Mouse (Mus musculus) ES-Bruce4 (cell line): ENCODE data around the gene Uqcc1. TPM values are rescaled to one million over a fixed set of nuclear protein-coding genes. Genes with fewer than 3 reads are reported as not detected.

Experiments
- H3K27ac ChIP-seq: 2 replicates; pipeline ENCODE4 v1.5.1; 2012; ENCODE audit warnings: low read length, inconsistent platforms; ENCODE audit not compliant: insufficient read depth
- H3K27me3 ChIP-seq: 2 replicates; pipeline ENCODE4 v1.6.1; 2012; ENCODE audit warnings: mild to moderate bottlenecking, low read length, inconsistent platforms; ENCODE audit not compliant: control insufficient read depth, poor library complexity, insufficient read depth, severe bottlenecking
- H3K36me3 ChIP-seq: 2 replicates; pipeline ENCODE4 v1.6.1; 2012; ENCODE audit warnings: inconsistent platforms, mild to moderate bottlenecking, low read length, moderate library complexity; ENCODE audit not compliant: control insufficient read depth, poor library complexity, insufficient read depth, severe bottlenecking
- H3K4me1 ChIP-seq: one replicate; pipeline ENCODE4 v1.8.1; 2011; ENCODE audit warnings: low read length; ENCODE audit not compliant: control insufficient read depth, insufficient read depth
- H3K4me3 ChIP-seq: 2 replicates; pipeline ENCODE4 v1.5.1; 2011; ENCODE audit warnings: low read depth, mild to moderate bottlenecking, low read length
- H3K9ac ChIP-seq: 2 replicates; pipeline ENCODE4 v1.6.1; 2012; ENCODE audit warnings: low read depth, mild to moderate bottlenecking, inconsistent platforms; ENCODE audit not compliant: poor library complexity, severe bottlenecking
- H3K9me3 ChIP-seq: replicated peaks from 2 replicates; pipeline ENCODE4 v1.6.1; 2012; ENCODE audit warnings: mild to moderate bottlenecking, low read length, inconsistent platforms; ENCODE audit not compliant: control insufficient read depth, poor library complexity, insufficient read depth, severe bottlenecking
- CTCF ChIP-seq: IDR thresholded peaks from one replicate; pipeline ENCODE4 v1.8.1; 2011; ENCODE audit warnings: low read depth, low read length
- EP300 ChIP-seq: IDR thresholded peaks from 2 replicates; pipeline ENCODE4 v1.6.1; 2011; ENCODE audit warnings: low read depth, low read length; ENCODE audit not compliant: insufficient read depth
- POLR2A ChIP-seq: IDR thresholded peaks from one replicate; pipeline ENCODE4 v1.8.1; 2011; ENCODE audit warnings: low read length; ENCODE audit not compliant: insufficient read depth
- polyA plus RNA-seq: library from polyadenylated mRNA; stranded (reverse); fragments of >200 nt; gene quantifications from 2 replicates; pipeline ENCODE4 v1.2.4, GENCODE M21; 2011; ENCODE audit warnings: low read depth; ENCODE audit not compliant: missing spikeins, insufficient read depth, insufficient read length

The Uqcc1 gene
- polyA plus RNA-seq, result 65.2 and 71.2 TPM in 2 replicates

DNA sequence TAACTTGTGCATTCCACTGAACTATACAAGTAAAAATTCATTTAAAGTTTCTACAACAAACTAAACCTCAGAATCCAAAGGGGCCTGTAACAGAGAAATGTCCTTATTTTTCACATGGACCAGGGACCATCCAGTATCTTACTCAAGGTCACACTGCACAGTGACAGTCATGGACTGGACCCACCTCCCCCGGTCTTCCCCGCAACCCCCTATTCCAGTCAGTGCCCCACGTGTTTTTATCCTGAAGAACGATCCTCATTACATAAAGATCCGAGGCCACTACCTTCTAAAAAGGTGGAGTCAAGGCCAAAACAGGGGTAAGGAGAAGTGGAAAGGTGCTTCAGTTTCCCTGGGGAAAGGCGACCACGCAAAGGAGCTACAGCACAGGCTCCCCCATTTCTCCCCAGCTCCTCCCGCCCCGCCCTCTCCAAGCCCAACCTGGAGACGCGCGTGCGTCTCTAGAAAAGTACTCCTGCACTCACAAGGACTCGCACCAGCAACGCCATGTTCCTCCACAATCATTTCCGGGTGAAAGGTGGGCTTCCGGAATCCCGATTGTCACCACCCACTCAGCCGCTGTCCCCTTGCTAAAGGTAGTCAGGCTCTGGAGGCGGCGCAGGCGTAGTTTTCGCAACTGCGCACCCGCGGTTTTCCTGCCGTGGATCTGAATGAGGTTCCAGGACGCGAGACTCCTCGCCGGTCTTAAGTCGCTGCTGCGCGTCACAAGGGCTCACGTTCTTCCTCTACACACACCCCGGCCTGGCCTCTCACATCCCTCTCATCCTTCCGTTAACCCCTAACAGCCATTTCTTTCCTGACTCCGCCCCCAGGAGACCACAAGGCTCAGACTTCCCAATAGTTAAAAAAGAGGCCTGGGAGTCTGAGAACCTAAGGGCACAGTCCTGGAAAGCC, at the start of gene Uqcc1:
TSS of gene Uqcc1 (minus strand) at position 780 of the 912 bp plus-strand sequence.
- TF ChIP-seq EP300 (peak; percentile 4; the same call in 1 of the 2 replicates), CTCF (no peak), POLR2A (peak; percentile 41)
- Histone ChIP-seq H3K9me3 (no peaks in the 10 kb centered on the region), H3K27ac (peak within 1 kb of the TSS; percentile 56), H3K27me3 (no peaks in the 10 kb centered on the region), H3K4me3 (peak within 1 kb of the TSS; percentile 87), H3K36me3 (no peaks in the 10 kb centered on the region), H3K9ac (peak within 1 kb of the TSS; percentile 71), H3K4me1 (no peaks in the 10 kb centered on the region)

DNA sequence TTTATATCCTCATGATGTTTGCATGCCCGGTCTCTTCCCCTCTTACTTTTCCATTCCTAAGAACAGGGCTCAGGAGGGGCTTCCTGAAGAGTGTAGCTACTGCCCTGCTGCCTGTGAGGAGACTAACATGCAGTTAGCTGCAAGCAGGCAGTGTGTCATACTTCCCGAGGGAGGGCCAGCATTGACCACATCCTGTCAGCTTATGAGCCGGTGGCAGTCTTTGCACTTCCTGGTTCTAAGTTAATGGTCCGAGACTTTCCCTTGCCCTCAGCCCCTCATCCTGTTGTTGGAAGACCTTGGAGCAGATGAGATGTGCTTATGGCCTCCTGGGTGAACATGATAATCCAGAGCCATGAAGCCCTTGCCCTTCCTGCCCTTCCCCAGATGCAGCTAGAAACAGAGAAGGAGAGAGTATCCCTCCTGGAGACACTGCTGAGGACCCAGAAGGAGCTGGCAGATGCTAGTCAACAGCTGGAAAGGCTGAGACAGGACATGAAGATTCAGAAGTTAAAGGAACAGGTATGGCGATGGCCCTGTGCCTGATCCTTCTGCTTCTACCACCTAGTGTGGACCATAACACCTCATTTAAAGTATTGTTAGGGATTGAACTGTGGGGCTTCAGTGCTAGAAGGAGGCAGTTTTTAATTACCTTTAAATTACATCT, 49.4 kb upstream of the Uqcc1 start:
- H3K27ac ChIP-seq, result no peak overlapping the region
- no peak overlapping the region for H3K4me3 ChIP-seq
- no peak for TF ChIP-seq CTCF
- no peak for TF ChIP-seq POLR2A
- no peak for TF ChIP-seq EP300
- H3K36me3 ChIP-seq, result peaks cover 49% of the 10 kb centered on the region
- no peaks in the 10 kb centered on the region for H3K27me3 ChIP-seq
- no peaks in the 10 kb centered on the region for H3K4me1 ChIP-seq
- no peak overlapping the region for H3K9ac ChIP-seq
- H3K9me3 ChIP-seq, result no peaks in the 10 kb centered on the region

DNA sequence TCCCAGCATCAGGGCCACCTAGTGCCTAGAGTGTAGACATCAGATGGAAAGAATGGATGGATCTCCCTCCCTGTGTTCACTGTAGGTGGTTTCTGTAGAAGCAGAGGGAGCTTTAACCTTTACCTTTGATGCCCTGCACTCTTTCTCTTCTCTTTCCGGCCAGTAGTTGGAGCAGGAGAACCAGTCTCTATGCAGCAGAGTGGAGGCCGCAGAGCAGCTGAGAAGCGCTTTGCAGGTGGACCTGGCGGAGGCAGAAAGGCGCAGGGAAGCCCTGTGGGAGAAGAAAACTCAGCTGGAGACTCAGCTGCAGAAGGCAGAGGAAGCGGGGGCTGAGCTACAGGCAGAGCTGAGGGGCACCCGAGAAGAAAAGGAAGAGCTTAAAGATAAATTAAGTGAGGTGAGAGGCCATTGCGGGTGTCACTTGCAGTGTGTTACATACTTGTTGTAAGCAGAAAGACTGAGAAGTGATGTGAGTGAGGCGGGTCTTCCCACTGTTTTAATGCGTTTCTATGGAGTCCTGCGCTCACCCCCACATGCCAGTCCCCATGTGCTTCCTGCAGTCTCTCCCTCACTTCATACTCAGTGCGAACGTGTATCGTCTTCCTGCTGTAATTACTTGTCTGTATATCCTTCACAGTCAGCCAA, 44.1 kb upstream of the Uqcc1 start:
- Histone ChIP-seq H3K36me3 (peaks cover 50% of the 10 kb centered on the region), H3K27ac (no peak overlapping the region), H3K4me1 (no peaks in the 10 kb centered on the region), H3K27me3 (no peaks in the 10 kb centered on the region), H3K4me3 (no peak overlapping the region), H3K9me3 (no peaks in the 10 kb centered on the region), H3K9ac (no peak overlapping the region)
- TF ChIP-seq CTCF (no peak), POLR2A (no peak), EP300 (no peak)

DNA sequence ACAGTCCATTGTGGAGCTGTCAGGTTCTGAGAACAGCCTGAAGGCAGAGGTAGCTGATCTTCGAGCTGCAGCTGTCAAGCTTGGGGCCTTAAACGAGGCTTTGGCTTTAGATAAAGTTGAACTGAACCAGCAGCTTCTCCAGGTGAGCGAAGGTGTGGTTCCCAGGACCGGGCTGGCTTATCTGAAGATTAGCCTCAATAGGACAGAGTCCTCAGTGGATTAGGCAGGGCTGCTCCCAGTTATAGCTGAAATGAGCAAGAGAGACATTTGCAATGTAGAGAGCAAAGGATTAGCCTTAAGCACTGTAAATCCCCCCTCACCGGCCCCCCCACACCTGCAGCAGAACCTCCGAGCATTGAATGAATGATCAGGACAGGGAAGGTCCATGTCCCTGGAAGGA, 43.2 kb upstream of the Uqcc1 start:
- Histone ChIP-seq H3K9ac (no peak overlapping the region), H3K27me3 (no peaks in the 10 kb centered on the region), H3K4me1 (no peaks in the 10 kb centered on the region), H3K9me3 (no peaks in the 10 kb centered on the region), H3K4me3 (no peak overlapping the region), H3K27ac (no peak overlapping the region), H3K36me3 (peaks cover 56% of the 10 kb centered on the region)
- TF ChIP-seq CTCF, result no peak
- no peak for TF ChIP-seq EP300
- no peak for TF ChIP-seq POLR2A

DNA sequence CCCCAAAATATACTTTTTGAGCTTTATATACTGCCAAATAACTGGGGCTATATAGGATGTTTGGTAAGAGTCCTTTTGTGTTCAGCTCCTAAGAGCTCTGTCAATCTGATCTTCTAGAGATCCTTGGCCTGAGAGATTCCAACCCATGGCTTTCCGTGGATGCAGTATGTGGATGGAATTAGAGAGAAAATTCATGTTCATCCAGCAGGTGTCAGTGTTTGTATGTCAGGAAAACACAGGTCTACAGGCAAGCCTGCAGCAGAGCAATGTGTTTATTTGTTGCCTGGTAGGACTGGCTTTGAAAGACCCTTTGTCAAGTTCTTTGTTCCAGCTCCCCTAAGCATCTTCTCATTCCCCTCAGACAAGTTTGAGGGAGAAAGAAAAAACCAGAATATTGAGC, 32.9 kb upstream of the Uqcc1 start:
- Histone ChIP-seq H3K9ac (no peak overlapping the region), H3K27me3 (no peaks in the 10 kb centered on the region), H3K9me3 (no peaks in the 10 kb centered on the region), H3K36me3 (peaks cover 22% of the 10 kb centered on the region), H3K27ac (no peak overlapping the region), H3K4me1 (peaks cover 1% of the 10 kb centered on the region), H3K4me3 (no peak overlapping the region)
- TF ChIP-seq CTCF, result no peak
- TF ChIP-seq POLR2A, result no peak
- TF ChIP-seq EP300, result no peak
